Comparison of ENCODE assay signal across 10 mouse cellular contexts in genomic region chr17:75307070-75308011, GRCm38 (mm10).
A peak's percentile ranks its signal among the peaks of the same experiment; 100 is the strongest.
DNase-seq lines count a peak whose midpoint lies in the region; ATAC-seq and TF ChIP-seq lines count a peak whose summit lies in the region.
"Had no signal": no experiment of that assay in that cellular context is flagged by ENCODE, and none has a peak within 500 bp of the region (broad histone marks: within the 10 kb centered on the region; RNA-seq: fewer than 3 reads in every experiment).

No protein-coding gene starts in this region.

- H3K4me2 ChIP-seq in kidney, postnatal 0 days (ENCODE audit: low read length): peak overlapping the region; percentile 40
- 0 out of 2 replicates have a peak overlapping the region, but pooled peaks have one; percentile 1 for H3K4me2 ChIP-seq in embryonic facial prominence, embryonic 14.5 days (ENCODE audit: low read depth, low read length)
- H3K4me2 ChIP-seq in hindbrain, embryonic 15.5 days: 0 out of 2 replicates have a peak overlapping the region, but pooled peaks have one; percentile 12

- TF ChIP-seq CTCF in kidney, postnatal 0 days (IDR thresholded peaks at IDR 0.05; ENCODE audit: low read depth): no peak

- DNase-seq in kidney, postnatal 0 days (ENCODE audit: low spot score): peak; percentile 83
- no peak for DNase-seq in kidney, postnatal 36 days
- DNase-seq in embryonic facial prominence, embryonic 14.5 days (ENCODE audit: low spot score): peak; percentile 71
- peak; percentile 57 to 60 for DNase-seq in lung, postnatal 4 days
- DNase-seq in thymus, postnatal 0 days (ENCODE audit: low spot score): no peak
- no peak for DNase-seq in thymus, postnatal 25 days
- DNase-seq in cerebellum, adult 9-10 months: no peak
- DNase-seq: cerebellum, adult 18-20 months; heart, postnatal 14 days had no signal

- H3K27ac ChIP-seq in kidney, postnatal 0 days: peak overlapping the region; percentile 60
- peak overlapping the region; percentile 69; the same call in 1 of the 2 replicates for H3K27ac ChIP-seq in embryonic facial prominence, embryonic 14.5 days (replicated peaks; ENCODE audit: low read depth, low read length)
- H3K27ac ChIP-seq in hindbrain, embryonic 15.5 days (replicated peaks): no peak overlapping the region

- peaks cover 5% of the 10 kb centered on the region for H3K36me3 ChIP-seq in kidney, postnatal 0 days (ENCODE audit: insufficient read depth, low read length)
- H3K36me3 ChIP-seq in embryonic facial prominence, embryonic 14.5 days (ENCODE audit: control insufficient read depth, insufficient read depth, low read length): peaks cover 15% of the 10 kb centered on the region
- no peaks in the 10 kb centered on the region for H3K36me3 ChIP-seq in hindbrain, embryonic 15.5 days

- no peaks in the 10 kb centered on the region for H3K9me3 ChIP-seq in kidney, postnatal 0 days (replicated peaks; ENCODE audit: low read length)
- no peaks in the 10 kb centered on the region for H3K9me3 ChIP-seq in embryonic facial prominence, embryonic 14.5 days (ENCODE audit: control insufficient read depth, low read length)
- H3K9me3 ChIP-seq in hindbrain, embryonic 15.5 days: no peaks in the 10 kb centered on the region

- H3K27me3 ChIP-seq in kidney, postnatal 0 days (ENCODE audit: insufficient read depth, low read length): no peaks in the 10 kb centered on the region
- H3K27me3 ChIP-seq in embryonic facial prominence, embryonic 14.5 days (replicated peaks; ENCODE audit: control insufficient read depth, insufficient read depth, low read length): no peaks in the 10 kb centered on the region
- no peaks in the 10 kb centered on the region for H3K27me3 ChIP-seq in hindbrain, embryonic 15.5 days

- WGBS in kidney, postnatal 0 days: 42% methylated on average over 18 of the region's 18 CpGs
- 51% methylated on average over 18 of the region's 18 CpGs for WGBS in embryonic facial prominence, embryonic 14.5 days
- WGBS in hindbrain, embryonic 15.5 days: 56% methylated on average over 18 of the region's 18 CpGs

- no peak overlapping the region for H3K4me3 ChIP-seq in kidney, postnatal 0 days (replicated peaks; ENCODE audit: low read depth, low read length)
- no peak overlapping the region for H3K4me3 ChIP-seq in embryonic facial prominence, embryonic 14.5 days (ENCODE audit: low read depth, low read length)
- no peak overlapping the region for H3K4me3 ChIP-seq in hindbrain, embryonic 15.5 days

- ATAC-seq in kidney, postnatal 0 days (replicated peaks; ENCODE audit: low FRiP score, low read depth): no peak
- ATAC-seq in embryonic facial prominence, embryonic 14.5 days (ENCODE audit: low read depth): peak; percentile 72; the same call in 1 of the 2 replicates
- ATAC-seq in hindbrain, embryonic 15.5 days (ENCODE audit: low FRiP score, low read depth): no peak

- H3K4me1 ChIP-seq in kidney, postnatal 0 days (replicated peaks; ENCODE audit: insufficient read depth, low read length): no peaks in the 10 kb centered on the region; the same call in 1 of the 2 replicates
- H3K4me1 ChIP-seq in embryonic facial prominence, embryonic 14.5 days (ENCODE audit: control insufficient read depth, insufficient read depth, low read length): no peaks in the 10 kb centered on the region
- H3K4me1 ChIP-seq in hindbrain, embryonic 15.5 days (replicated peaks): no peaks in the 10 kb centered on the region

- no peak overlapping the region for H3K9ac ChIP-seq in kidney, postnatal 0 days (ENCODE audit: low read depth, low read length)
- H3K9ac ChIP-seq in embryonic facial prominence, embryonic 14.5 days (ENCODE audit: low read depth, low read length): no peak overlapping the region
- H3K9ac ChIP-seq in hindbrain, embryonic 15.5 days: no peak overlapping the region

Comparison
In these comparisons a context has a peak if more than half of its experiments do, and no peak if none do; other contexts are left out.
1. DNase-seq: peak in kidney, postnatal 0 days (single experiment), embryonic facial prominence, embryonic 14.5 days (single experiment) and lung, postnatal 4 days (2 of 2); none in kidney, postnatal 36 days (0 of 2), thymus, postnatal 0 days (single experiment), thymus, postnatal 25 days (single experiment) and cerebellum, adult 9-10 months (single experiment).
2. Peak in every context shown above with its lines, with median percentiles within 50 percentile points of each other: H3K4me2 ChIP-seq.